Mouse (Mus musculus) spleen, adult 2 months (tissue): Measurements from ENCODE around the gene Tmprss6. TPM values are rescaled to one million over a fixed set of nuclear protein-coding genes. Genes with fewer than 3 reads are reported as not detected.

ENCODE experiments used
- DNase-seq, 2 experiments: peaks; one replicate each; pipeline versions ENCODE4 v3.0.0 to v3.0.0-alpha.2; 2012 to 2021; ENCODE audit warnings: low spot score in 2 of 2, low read depth in 1 of 2
- H3K27ac ChIP-seq: fragments of 200-500 bp; 2 replicates; pipeline ENCODE4 v1.5.1; 2012; ENCODE audit warnings: low read length, inconsistent platforms; ENCODE audit not compliant: insufficient read depth
- H3K27me3 ChIP-seq: fragments of 200-500 bp; 2 replicates; pipeline ENCODE4 v1.6.1; 2012; ENCODE audit warnings: mild to moderate bottlenecking, moderate library complexity, low read length, inconsistent platforms; ENCODE audit not compliant: control insufficient read depth, insufficient read depth
- H3K36me3 ChIP-seq: fragments of 200-500 bp; 2 replicates; pipeline ENCODE4 v1.6.1; 2012; ENCODE audit warnings: mild to moderate bottlenecking, low read length, inconsistent platforms; ENCODE audit not compliant: control insufficient read depth, insufficient read depth
- H3K4me1 ChIP-seq: fragments of 200-500 bp; 2 replicates; pipeline ENCODE4 v1.6.1; 2011; ENCODE audit warnings: inconsistent platforms; ENCODE audit not compliant: control insufficient read depth, insufficient read depth, insufficient read length
- H3K4me3 ChIP-seq: fragments of 200-500 bp; 2 replicates; pipeline ENCODE4 v1.5.1; 2011; ENCODE audit warnings: mild to moderate bottlenecking, inconsistent platforms; ENCODE audit not compliant: insufficient read depth, insufficient read length; ENCODE audit errors: extremely low read depth
- CTCF ChIP-seq: fragments of 200-500 bp; IDR thresholded peaks from 2 replicates; pipeline ENCODE4 v1.5.1; 2011; ENCODE audit warnings: mild to moderate bottlenecking, inconsistent platforms; ENCODE audit not compliant: insufficient read depth, insufficient read length, insufficient replicate concordance; ENCODE audit errors: extremely low read depth
- POLR2A ChIP-seq: fragments of 200-500 bp; IDR thresholded peaks from 2 replicates; pipeline ENCODE4 v1.6.1; 2011; ENCODE audit warnings: low read depth, low read length, inconsistent platforms
- WGBS: fragments of 180-500 bp; shearing (Covaris S2); methylation state at CpG from one replicate; pipeline ENCODE4 v1.1.7; 2018; 5-methylcytosine and 5-hydroxymethylcytosine counted together
- polyA plus RNA-seq: library from polyadenylated mRNA; depleted of rRNA; stranded (reverse); fragments of >200 nt; gene quantifications from 2 replicates; pipeline ENCODE4 v1.2.3, GENCODE M21; 2012

The Tmprss6 gene
- polyA plus RNA-seq, 1 experiment = 0.21 TPM

DNA sequence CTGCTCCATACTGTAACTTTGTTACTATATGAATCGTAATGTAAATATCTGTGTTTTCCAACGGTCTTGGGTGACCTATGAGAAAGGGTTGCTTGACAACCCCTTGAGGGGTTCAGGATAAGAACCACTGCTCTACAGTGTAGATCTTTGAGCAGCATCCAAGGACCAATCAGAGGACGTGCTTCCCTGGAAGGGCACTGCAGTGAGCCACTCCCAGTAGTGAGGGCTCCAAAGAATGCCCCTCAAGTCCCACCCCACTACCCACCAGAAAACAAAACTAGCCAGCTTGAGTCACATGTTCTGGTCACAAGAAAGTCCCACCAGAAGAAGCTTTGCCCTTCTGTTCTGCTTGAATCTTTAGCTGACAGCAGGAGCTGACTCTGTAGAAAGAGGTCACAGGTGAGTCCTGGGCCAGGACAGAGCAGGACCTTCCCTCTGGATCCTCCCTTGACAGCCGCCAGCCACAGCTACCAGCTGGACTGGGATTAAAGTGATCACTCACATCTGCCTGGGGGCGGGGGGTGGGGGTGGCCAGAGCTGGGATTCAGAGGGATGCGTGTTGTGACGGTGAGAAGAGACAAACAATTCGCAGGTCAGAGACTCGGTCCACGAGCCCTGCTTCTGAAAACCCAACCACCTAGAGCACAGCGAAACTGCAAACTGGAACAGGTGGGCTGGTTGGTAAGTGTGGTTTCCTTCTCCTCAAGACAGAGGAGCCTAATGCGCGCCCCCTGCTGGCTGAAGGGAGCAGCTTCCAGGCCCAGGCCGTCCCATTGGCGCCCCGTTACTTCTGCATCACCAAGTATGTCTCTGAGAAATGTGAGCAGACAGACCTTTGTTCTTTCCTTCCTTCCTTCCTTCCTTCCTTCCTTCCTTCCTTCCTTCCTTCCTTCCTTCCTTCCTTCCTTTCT is 46.1 kb downstream of the Tmprss6 start:
- Histone ChIP-seq H3K4me3 (no peak overlapping the region), H3K27me3 (no peaks in the 10 kb centered on the region), H3K27ac (no peak overlapping the region), H3K4me1 (peaks cover 4% of the 10 kb centered on the region; the same call in 1 of the 2 replicates), H3K36me3 (no peaks in the 10 kb centered on the region)
- TF ChIP-seq CTCF = peak; percentile 96
- TF ChIP-seq POLR2A = no peak
- peak; percentile 66 to 81 for DNase-seq
- 21% methylated on average over 16 of the region's 16 CpGs for WGBS

DNA sequence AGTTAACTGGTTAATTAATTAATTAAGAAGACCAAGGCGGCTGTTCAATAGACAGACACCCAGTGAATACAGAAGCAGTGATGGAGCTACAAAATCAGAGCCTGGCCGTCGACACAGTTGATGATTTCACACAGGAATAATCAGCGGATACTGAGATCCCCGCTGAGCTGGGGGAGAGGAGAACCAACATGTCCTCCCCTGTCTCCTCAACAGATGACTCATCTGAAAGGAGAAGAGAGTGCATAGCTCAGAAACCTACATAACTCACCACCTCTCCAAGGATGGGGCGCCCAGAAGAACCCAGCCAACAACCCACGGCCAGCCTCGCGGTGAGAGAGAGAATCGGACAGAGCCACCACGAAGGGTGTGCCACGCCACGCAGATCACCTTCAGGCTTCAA is 48.0 kb downstream of the Tmprss6 start:
- no peak overlapping the region for H3K27ac ChIP-seq
- 60% methylated on average over 13 of the region's 13 CpGs for WGBS
- TF ChIP-seq CTCF (no peak), POLR2A (no peak)
- H3K27me3 ChIP-seq = no peaks in the 10 kb centered on the region
- no peaks in the 10 kb centered on the region for H3K36me3 ChIP-seq
- peaks cover 4% of the 10 kb centered on the region; the same call in 1 of the 2 replicates for H3K4me1 ChIP-seq
- no peak overlapping the region for H3K4me3 ChIP-seq
- DNase-seq = no peak

DNA sequence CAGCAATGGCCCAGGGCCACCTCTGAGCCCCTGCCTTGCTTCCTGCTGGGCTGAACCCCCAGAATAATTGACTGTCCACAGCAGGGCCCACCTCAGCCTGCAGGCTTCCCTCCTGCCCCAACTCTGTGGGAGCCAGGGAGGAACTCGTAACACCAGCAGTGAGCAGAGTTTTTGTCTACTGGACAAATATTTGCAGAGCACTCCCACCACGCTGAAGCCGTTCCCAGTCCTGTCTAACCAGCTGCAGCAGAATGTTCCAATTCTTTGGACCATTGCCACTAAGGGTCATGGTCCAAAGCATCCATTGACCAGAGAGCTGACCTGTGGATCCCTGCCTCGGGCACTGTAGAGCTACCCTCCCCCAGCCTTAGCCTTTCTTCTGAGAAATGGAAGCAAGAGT is 51.5 kb downstream of the Tmprss6 start:
- H3K36me3 ChIP-seq = no peaks in the 10 kb centered on the region
- no peak overlapping the region; the same call in 1 of the 2 replicates for H3K27ac ChIP-seq
- no peak overlapping the region for H3K4me3 ChIP-seq
- WGBS = 86% methylated on average over 4 of the region's 4 CpGs
- no peaks in the 10 kb centered on the region for H3K27me3 ChIP-seq
- H3K4me1 ChIP-seq = no peaks in the 10 kb centered on the region
- no peak for DNase-seq
- no peak for TF ChIP-seq CTCF
- no peak for TF ChIP-seq POLR2A

DNA sequence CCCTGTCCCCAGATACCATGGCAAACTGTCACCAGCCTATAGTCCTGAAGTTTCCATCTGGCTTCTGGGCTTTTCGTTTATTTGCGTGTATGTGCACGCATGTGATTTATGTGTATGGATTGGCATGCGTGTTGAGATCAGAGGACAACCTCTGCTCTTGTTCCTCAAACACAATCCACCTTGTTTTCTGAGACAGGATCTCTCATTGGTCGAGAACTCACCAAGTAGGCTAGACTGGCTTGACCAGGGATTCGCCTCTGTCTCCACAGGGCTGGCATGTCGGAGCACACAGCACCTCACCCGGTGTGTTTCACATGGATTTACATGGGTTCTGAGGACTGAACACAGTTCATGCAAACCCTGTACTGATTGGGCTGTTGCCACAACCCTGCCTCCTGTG is 54.3 kb downstream of the Tmprss6 start:
- Histone ChIP-seq H3K36me3 (no peaks in the 10 kb centered on the region), H3K4me3 (no peak overlapping the region), H3K27me3 (no peaks in the 10 kb centered on the region), H3K27ac (no peak overlapping the region), H3K4me1 (no peaks in the 10 kb centered on the region)
- TF ChIP-seq POLR2A (no peak), CTCF (no peak)
- DNase-seq = no peak
- WGBS = 98% methylated on average over 8 of the region's 8 CpGs

DNA sequence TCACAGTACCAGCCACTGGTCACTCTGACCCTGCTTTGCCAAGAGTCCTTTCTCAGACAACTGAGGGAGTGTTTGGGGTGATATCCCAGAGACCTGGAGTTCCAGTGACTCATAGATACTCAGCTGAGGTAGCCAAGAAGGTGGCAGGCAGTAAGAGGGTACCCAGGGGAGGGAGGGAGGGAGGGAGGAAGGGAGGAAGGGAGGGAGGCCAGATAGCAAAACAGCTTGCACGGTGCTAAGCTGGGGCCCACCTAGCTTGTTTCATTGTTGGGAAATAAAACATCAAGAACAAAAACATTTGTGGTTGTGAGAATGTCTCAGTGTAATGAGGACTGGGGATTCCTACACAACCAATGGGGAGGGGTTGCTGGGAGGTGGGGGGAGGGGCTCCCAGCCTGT is 54.7 kb downstream of the Tmprss6 start:
- Histone ChIP-seq H3K27me3 (no peaks in the 10 kb centered on the region), H3K4me1 (no peaks in the 10 kb centered on the region), H3K27ac (no peak overlapping the region), H3K4me3 (no peak overlapping the region), H3K36me3 (no peaks in the 10 kb centered on the region)
- DNase-seq = no peak
- no peak for TF ChIP-seq POLR2A
- no peak for TF ChIP-seq CTCF
- 74% methylated on average over 1 of the region's 1 CpGs for WGBS

DNA sequence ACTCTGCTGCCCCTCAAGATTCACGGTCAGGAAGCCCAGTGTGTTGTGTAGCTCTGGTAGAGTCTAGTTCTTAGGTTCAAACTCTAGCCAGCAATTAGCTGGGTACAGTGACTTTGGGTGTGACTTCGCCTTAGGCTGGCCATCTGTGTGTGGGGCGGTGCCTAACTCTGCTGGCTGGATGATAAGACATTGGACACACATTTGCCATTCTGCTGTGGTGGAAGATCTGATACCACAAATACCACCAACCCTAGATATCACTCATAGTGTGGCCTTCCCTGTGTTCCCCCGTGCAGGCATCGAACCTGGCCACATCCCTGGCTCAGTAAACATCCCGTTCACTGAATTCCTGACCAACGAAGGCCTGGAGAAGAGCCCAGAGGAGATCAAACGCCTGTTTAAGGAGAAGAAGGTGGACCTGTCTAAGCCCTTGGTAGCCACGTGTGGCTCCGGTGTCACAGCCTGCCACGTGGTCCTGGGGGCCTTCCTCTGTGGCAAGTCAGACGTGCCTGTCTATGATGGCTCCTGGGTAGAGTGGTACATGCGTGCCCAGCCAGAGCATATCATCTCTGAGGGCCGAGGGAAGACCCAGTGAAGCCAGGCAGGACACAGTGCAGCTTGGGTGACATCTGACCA is 55.2 kb downstream of the Tmprss6 start:
- DNase-seq = no peak
- Histone ChIP-seq H3K4me1 (no peaks in the 10 kb centered on the region), H3K27ac (no peak overlapping the region), H3K27me3 (no peaks in the 10 kb centered on the region), H3K4me3 (no peak overlapping the region), H3K36me3 (no peaks in the 10 kb centered on the region)
- TF ChIP-seq POLR2A = no peak
- no peak for TF ChIP-seq CTCF
- WGBS = 84% methylated on average over 14 of the region's 14 CpGs

DNA sequence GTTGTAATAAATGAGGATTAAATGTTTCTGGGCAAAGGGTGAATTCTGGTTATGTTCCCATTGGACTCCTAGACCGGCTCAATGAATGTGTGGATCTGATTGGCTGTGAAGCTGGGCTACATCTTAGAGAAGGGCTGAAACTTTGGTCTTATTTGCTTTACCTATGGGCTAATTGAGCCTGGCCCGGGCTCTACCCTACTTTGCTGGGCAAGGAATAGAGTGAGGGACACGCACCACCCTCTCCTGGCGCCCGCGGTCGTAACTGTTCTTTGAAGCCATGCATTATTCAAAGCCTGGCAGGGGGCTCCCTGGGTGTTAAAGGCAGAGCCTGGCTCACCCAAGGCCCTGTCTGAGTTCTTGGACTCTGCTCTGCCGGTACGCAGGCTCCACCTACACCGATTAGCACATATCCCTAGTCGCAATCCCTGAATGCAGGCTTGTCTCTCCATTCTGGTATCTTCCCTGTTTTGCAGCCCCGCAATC is 58.8 kb downstream of the Tmprss6 start:
- 85% methylated on average over 12 of the region's 12 CpGs for WGBS
- Histone ChIP-seq H3K36me3 (no peaks in the 10 kb centered on the region), H3K27ac (no peak overlapping the region), H3K4me3 (no peak overlapping the region), H3K27me3 (no peaks in the 10 kb centered on the region), H3K4me1 (peaks cover 6% of the 10 kb centered on the region; the same call in 1 of the 2 replicates)
- no peak for TF ChIP-seq POLR2A
- no peak for TF ChIP-seq CTCF
- DNase-seq = no peak
